Mouse (Mus musculus) erythroblast, embryonic 14.5 days (primary cell): ENCODE data around the gene Zfp2.

Experiments
- GATA1 ChIP-seq: IDR thresholded peaks from 2 replicates; pipeline ENCODE4 v1.6.1; 2012; ENCODE audit warnings: low read length, inconsistent platforms, mixed read lengths
- TAL1 ChIP-seq: IDR thresholded peaks from 3 replicates; pipeline ENCODE4 v1.6.1; 2012; ENCODE audit warnings: low read length, inconsistent platforms, mixed read lengths

DNA sequence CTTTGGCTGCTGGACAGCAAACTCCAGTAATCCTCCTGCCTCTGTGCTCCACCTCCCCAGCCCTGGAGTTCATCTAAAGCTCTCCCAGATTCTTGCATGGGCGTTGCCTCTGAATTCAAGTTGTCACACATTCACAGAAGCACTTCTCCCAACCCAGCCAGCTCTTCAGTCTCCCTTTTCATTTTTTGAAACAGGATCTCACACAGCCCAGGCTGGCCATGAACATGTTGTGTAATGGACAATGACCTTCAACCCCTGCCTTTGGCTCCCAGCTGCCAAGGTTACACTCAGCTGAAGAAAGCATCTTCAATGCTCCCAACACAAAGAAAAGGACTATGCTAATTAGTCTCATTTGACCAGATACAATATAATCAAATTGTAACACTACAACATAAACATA is 2.7 kb downstream of the Zfp2 start:
- TF ChIP-seq GATA1, result no peak
- TF ChIP-seq TAL1, result no peak
